Mouse (Mus musculus) bone marrow, adult 2 months (tissue): ENCODE results near the gene Msantd2. TPM values are rescaled to one million over a fixed set of nuclear protein-coding genes. Genes with fewer than 3 reads are reported as not detected.
A peak's percentile ranks its signal among the peaks of the same experiment; 100 is the strongest.

Source experiments
- H3K27ac ChIP-seq: fragments of 200-500 bp; 2 replicates; pipeline ENCODE4 v1.5.1; 2012; ENCODE audit warnings: low read depth, mild to moderate bottlenecking, control low read depth, inconsistent platforms, low read length; ENCODE audit not compliant: control insufficient read depth, poor library complexity, insufficient read depth
- H3K4me1 ChIP-seq: fragments of 200-500 bp; 2 replicates; pipeline ENCODE4 v1.6.1; 2011; ENCODE audit warnings: low read length; ENCODE audit not compliant: control insufficient read depth, insufficient read depth
- H3K4me3 ChIP-seq: fragments of 200-500 bp; replicated peaks from 2 replicates; pipeline ENCODE3; 2011; ENCODE audit warnings: mild to moderate bottlenecking, low read depth, low read length, control low read depth; ENCODE audit not compliant: control insufficient read depth
- CTCF ChIP-seq: fragments of 200-500 bp; IDR thresholded peaks from 2 replicates; pipeline ENCODE4 v1.5.1; 2011; ENCODE audit warnings: low read length, control low read depth; ENCODE audit not compliant: control insufficient read depth, insufficient read depth
- POLR2A ChIP-seq: fragments of 200-500 bp; IDR thresholded peaks from 2 replicates; pipeline ENCODE4 v1.6.1; 2011; ENCODE audit warnings: low read depth, mild to moderate bottlenecking, control low read depth, low read length, borderline replicate concordance; ENCODE audit not compliant: control insufficient read depth
- WGBS: fragments of 180-500 bp; shearing (Covaris S2); methylation state at CpG from one replicate; pipeline ENCODE4 v1.1.7; 2018; 5-methylcytosine and 5-hydroxymethylcytosine counted together
- polyA plus RNA-seq: library from polyadenylated mRNA; stranded (reverse); fragments of >200 nt; gene quantifications from 2 replicates; pipeline ENCODE4 v1.2.4, GENCODE M21; 2011; ENCODE audit warnings: low replicate concordance; ENCODE audit not compliant: missing spikeins, insufficient read depth, insufficient read length

Gene Msantd2
- polyA plus RNA-seq, 1 experiment: 29.1 TPM

DNA sequence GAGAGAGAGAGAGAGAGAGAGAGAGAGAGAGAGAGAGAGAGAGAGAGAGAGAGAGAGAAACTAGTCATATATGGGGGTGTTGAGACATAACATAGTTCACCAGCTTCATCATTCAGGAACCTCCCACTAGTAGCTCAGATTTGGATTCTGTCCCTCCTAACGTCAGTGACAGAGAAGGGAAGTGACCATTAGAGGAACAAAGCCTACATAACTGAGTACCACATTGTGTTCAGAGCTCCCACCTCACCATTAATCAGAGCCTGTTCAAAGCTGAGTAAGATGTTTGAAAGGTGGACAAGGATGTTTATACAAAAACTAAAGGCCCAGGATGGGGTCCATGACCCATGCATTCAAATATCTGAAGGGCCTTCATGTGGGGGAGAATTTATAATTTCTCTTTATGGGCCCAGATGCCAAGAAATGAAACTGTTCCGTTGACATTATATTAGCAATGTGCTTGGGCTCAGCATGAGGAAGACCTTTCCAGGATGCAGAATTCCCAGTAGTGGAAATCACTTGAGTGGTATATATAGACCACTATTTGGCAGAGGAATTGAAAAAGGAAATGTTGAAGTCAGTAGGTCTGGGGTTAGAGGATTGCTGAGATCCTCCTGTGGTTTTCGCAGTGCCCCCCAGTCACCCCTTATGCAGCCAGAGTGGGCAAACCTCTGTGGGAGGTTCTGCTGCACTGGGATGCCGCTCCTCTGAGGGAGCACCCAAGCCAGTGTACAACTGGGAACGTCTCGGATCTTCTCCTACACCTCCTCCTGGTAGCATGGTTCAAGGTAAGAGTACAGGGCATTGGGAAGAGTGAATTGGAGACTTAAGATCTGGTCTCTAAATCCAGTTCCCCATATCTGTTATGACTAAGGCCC, 51.8 kb downstream of the Msantd2 start:
- TF ChIP-seq POLR2A (no peak), CTCF (no peak)
- Histone ChIP-seq H3K27ac (no peak overlapping the region), H3K4me3 (no peak overlapping the region), H3K4me1 (no peaks in the 10 kb centered on the region)
- WGBS: 71% methylated on average over 6 of the region's 6 CpGs

DNA sequence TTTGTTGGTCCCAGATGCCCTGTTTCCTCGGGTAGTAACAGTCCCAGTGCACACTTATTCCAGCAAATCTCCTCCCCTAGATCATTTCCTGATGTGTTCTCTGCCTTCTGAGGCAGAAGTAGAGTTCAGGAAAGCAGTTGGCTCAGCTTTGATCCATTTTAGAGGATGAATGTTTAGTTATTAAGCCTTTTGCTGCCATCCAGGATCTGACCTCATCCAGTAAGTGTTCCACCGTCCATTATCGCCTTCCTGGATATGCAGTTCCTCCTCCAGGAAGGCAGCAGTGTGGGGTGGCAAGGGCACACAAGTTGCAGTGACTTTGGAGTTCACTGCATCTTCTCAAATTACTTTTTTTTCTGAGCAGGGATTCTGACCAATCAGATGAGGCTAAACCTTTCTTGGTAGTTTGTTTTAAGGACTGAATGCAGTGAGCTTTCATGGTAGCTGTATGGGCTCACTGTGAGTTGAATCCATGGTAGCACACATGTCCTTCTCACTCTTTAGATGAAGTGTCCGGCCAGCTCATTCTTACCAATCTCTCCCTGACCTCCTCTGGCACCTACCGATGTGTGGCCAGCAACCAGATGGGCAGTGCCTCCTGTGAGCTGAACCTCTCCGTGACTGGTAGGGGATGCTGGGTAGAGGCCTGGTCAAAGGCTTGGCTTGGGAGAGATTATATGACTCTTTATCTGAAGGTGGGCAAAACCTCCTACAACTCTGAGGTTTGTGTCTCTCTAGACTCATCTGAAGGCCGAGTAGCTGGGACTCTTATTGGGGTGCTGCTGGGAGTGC, 52.9 kb downstream of the Msantd2 start:
- Histone ChIP-seq H3K27ac (no peak overlapping the region), H3K4me1 (no peaks in the 10 kb centered on the region), H3K4me3 (no peak overlapping the region)
- no peak for TF ChIP-seq CTCF
- TF ChIP-seq POLR2A: no peak
- 70% methylated on average over 7 of the region's 7 CpGs for WGBS

DNA sequence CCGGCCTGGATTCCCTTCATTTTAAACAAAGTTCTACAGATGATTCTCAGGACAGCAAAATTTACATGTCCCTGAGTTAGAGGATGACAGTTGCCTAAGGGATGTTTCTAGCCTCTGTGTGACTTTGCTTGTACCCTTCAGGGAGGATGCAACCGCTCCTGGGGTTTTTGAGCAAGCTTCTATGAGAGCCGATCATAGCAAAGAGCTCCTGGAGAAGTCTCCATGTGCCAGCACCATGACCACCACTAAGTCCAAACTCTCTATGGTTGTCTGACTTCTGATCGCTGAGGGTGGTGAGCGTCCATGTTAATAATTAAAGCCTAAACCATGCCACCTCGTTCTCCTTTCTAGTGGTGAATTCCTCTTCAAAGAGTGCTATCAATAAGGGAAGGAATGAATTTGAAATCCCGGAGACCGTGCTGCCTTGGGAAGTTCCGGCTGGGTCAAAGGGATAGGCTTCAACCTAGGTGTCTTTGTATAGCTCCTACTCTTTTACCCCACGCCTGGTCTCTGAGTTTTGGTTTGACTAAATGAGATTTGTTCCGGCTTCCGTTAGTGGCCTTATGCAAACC, 54.8 kb downstream of the Msantd2 start:
- 52% methylated on average over 12 of the region's 12 CpGs for WGBS
- Histone ChIP-seq H3K4me1 (no peaks in the 10 kb centered on the region), H3K4me3 (no peak overlapping the region)

DNA sequence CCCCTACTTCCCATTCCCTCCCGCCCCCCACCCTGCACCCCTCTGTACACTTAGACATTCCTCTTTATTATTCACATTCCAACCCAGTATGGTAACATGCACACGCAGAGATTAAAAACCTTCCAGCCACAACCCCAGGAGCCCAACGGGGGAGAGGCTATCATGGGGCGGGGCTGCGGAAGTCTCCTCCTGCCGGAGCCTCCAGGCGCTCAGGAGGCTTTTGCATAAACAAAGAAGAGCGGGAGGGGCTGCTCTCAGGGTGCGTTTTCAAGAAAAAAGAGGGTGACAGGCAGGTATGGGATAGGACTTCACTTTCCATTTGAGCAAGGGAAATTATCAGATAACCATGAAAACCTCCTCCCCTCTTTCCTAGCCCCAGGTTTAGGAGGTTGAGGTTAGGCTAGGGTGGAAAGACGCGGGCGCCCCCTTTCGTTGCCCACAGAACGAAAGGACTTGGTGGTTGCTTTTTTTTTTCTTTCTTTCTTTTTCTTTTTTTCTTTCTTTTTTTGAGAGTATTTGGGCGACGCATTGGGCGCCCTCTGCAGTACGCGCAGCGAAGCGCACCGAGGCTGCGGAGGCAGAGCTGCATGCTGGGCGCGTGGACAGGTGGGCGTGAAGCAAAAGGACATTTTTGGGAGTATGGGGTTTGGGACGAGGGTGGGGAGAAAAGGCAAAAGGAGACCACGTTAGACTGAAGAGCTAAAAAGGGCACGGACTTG, 55.5 kb downstream of the Msantd2 start:
- Histone ChIP-seq H3K27ac (no peak overlapping the region), H3K4me3 (peak overlapping the region; percentile 58), H3K4me1 (no peaks in the 10 kb centered on the region)
- WGBS: 11% methylated on average over 29 of the region's 29 CpGs
- TF ChIP-seq CTCF (peak; percentile 59), POLR2A (no peak)

More for the DNA sequence above, 54.8 kb downstream of the Msantd2 start:
- TF ChIP-seq POLR2A: no peak
- no peak for TF ChIP-seq CTCF
- no peak overlapping the region for H3K27ac ChIP-seq

DNA sequence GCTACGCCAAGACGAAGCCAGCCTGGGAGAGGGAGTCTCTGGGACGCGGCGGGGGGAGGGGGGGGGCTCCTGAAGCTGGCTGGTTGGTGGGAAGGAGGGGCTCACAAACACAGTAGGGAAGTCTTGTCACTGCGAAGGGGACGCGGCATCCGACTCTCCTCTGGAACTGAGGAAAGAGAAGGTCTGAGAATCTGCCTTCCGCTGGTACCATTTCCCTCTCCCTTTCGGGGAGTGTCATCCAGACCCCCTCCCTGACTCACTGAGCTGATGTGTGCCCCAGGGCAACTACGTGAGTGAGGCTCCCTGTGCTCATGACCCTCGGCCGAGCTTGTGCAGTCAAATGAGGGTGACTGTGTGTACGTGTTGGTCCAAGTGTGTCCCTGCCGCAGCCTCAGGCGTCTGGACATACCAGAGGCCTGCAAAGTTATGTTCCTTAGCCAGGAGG, 56.1 kb downstream of the Msantd2 start:
- TF ChIP-seq CTCF (no peak), POLR2A (no peak)
- H3K4me3 ChIP-seq: no peak overlapping the region

DNA sequence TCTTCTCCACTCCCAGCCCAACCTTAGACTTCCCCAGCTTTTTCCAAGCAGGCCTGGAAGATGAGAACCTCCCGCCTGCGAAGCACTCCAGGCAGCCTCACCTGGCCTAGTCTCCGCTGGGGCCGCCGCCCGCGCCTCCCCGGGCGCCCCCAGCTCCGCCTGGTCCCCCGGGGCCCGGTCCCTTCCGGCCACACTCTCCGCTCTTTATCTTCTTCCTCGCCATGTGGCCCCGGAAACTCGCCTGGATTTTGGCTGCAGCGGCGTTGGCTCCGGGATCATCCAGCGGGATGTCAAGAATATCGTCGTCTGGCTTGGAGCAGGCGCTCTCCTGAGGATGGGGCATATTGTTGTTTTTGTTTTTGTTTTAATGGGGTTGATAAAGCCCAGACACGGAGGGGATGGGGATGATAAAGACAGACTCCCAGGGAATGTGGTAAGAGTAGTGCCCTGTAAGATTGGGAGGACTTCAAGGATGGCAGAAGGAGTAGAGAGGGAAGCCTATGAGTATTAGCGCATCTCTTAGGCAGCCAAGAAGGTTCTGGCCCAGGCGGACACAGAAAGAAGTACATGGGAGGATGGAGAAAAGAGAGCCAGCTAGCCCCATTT, 56.8 kb downstream of the Msantd2 start:
- Histone ChIP-seq H3K4me3 (no peak overlapping the region), H3K27ac (no peak overlapping the region), H3K4me1 (no peaks in the 10 kb centered on the region)
- TF ChIP-seq POLR2A (no peak), CTCF (no peak)
- 92% methylated on average over 27 of the region's 27 CpGs for WGBS

More for the DNA sequence above, 56.1 kb downstream of the Msantd2 start:
- 70% methylated on average over 17 of the region's 17 CpGs for WGBS
- Histone ChIP-seq H3K4me1 (no peaks in the 10 kb centered on the region), H3K27ac (no peak overlapping the region)

DNA sequence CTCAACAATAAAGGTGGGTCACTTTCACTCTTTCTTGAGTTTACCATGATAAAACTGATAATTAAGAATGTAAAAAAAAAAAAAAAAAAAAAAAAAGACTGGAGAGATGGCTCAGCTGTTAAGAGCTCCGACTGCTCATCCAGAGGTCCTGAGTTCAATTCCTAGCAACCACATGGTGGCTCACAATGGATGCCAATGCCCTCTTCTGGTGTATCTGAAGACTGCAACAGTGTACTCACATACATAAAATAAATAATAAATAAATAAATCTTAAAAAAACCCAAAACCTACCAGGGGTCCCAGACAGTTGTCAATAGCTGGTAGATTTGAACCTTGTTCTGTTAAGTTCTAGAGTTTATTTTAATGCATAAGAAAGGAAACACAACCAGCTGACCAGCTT, 57.8 kb downstream of the Msantd2 start:
- H3K4me1 ChIP-seq: no peaks in the 10 kb centered on the region
- TF ChIP-seq POLR2A: no peak
- TF ChIP-seq CTCF: no peak
- WGBS: 54% methylated on average over 1 of the region's 1 CpGs

DNA sequence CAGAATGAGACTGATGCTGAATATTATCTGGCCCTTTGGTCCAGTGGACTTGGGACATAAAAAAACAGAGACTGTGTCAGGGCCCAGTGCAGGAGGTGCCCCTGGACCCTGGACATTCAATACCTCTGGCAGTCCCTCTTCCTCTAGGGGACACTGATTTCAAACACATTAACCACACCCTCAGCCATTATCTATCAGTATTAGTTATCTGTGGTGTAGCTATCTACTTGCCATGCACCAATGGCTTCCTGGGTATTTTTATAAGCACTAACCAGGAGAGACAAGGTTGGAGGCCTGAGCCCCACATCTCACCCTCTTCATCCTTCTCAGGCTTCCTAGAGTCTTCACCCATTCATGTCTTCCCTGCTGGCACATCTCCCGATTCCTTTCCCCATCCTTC, 61.3 kb downstream of the Msantd2 start:
- 72% methylated on average over 1 of the region's 1 CpGs for WGBS
- Histone ChIP-seq H3K4me3 (no peak overlapping the region), H3K4me1 (peaks cover 1% of the 10 kb centered on the region; the same call in 1 of the 2 replicates), H3K27ac (no peak overlapping the region)
- no peak for TF ChIP-seq POLR2A
- TF ChIP-seq CTCF: no peak

More for the DNA sequence above, 57.8 kb downstream of the Msantd2 start:
- no peak overlapping the region for H3K4me3 ChIP-seq
- H3K27ac ChIP-seq: no peak overlapping the region
